Mouse (Mus musculus) liver, embryonic 14.5 days (tissue): Measurements from ENCODE around the gene Nt5c2.

Experiments
- CTCF ChIP-seq: IDR thresholded peaks from 2 replicates; pipeline ENCODE4 v1.5.1; 2016; ENCODE audit warnings: antibody characterized with exemption, low read depth, control low read depth
- EP300 ChIP-seq: IDR thresholded peaks from 2 replicates; pipeline ENCODE4 v1.6.1; 2016; ENCODE audit warnings: antibody characterized with exemption, low read depth

DNA sequence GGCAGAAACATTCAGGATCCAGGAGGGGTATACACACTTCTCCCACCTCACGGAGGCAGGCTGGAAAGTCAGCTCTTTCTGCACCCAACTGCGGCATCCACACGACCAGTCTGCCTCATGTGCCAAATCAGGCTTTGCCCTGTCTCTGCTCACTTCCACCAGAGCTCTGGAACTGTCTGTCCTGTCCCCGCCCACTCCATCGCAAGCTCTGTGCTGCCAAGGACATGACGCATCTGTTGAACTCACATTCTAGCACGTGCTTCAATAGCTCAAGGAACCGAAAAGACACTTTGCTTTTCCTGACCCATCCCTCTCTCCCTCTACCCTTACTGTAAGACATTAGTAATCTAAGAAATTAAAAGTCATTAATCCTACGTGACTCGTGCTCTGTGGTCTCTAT is 10.0 kb upstream of the Nt5c2 start:
- no peak for TF ChIP-seq EP300
- no peak for TF ChIP-seq CTCF
